Mouse (Mus musculus): Measurements from ENCODE around the gene Rnpepl1. TPM values are rescaled to one million over a fixed set of nuclear protein-coding genes. Genes with fewer than 3 reads are reported as not detected.
A peak's percentile ranks its signal among the peaks of the same experiment; 100 is the strongest.

The Rnpepl1 gene
- polyA plus RNA-seq, 1 experiment from 2014 or later: 15.6 TPM

- 0 out of 2 replicates have a peak, but pooled peaks have one; percentile 17 for ATAC-seq (ENCODE audit: insufficient read depth)
- Histone ChIP-seq H3K4me3 (replicated peaks) (no peak overlapping the region), H3K4me2 (no peak overlapping the region), H3K4me1 (replicated peaks) (peaks cover 14% of the 10 kb centered on the region), H3K9ac (no peak overlapping the region), H3K27me3 (no peaks in the 10 kb centered on the region), H3K9me3 (replicated peaks) (no peaks in the 10 kb centered on the region), H3K36me3 (replicated peaks) (peaks cover 49% of the 10 kb centered on the region), H3K27ac (replicated peaks) (no peak overlapping the region)
- 48% methylated on average over 7 of the region's 7 CpGs for WGBS (ENCODE audit: insufficient replicate concordance)
Measured at GRCm38 (mm10) chr1:92920474-92921200, 10.1 kb downstream of the Rnpepl1 start.

DNA sequence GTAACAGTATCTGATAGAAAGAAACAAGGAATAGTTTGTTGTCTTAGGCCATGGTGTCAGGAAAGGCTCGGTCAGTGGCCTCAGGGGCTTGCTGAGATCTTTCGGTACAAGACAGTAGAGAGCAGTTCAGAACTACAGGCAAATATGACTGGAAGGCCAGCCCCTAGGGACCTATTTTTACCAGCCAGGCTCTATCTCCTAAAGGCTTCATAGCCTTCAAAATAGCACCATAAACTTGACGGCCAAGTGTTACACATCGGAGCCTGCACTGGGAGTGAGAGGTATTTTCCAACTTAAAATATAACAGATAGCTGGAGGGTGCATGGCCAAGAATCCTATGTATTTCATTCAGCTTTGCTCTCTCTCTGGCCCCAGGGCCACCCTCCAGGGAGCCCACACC lies 10.9 kb downstream of the Rnpepl1 start:
- no peak overlapping the region for H3K4me3 ChIP-seq (replicated peaks)
- 68% methylated on average over 4 of the region's 4 CpGs for WGBS (ENCODE audit: insufficient replicate concordance)

GRCm38 (mm10) chr1:92930171-92930706 lies 19.7 kb downstream of the Rnpepl1 start:
- Histone ChIP-seq H3K4me3 (replicated peaks) (no peak overlapping the region), H3K9me3 (replicated peaks) (no peaks in the 10 kb centered on the region), H3K4me2 (no peak overlapping the region), H3K36me3 (replicated peaks) (no peaks in the 10 kb centered on the region), H3K27ac (replicated peaks) (no peak overlapping the region), H3K4me1 (replicated peaks) (peaks cover 22% of the 10 kb centered on the region), H3K27me3 (0 out of 2 replicates have a peak, but pooled peaks cover 4% of the 10 kb centered on the region), H3K9ac (no peak overlapping the region)
- 16% methylated on average over 1 of the region's 1 CpGs for WGBS (ENCODE audit: insufficient replicate concordance)
- ATAC-seq (ENCODE audit: insufficient read depth): no peak

More for the DNA sequence above, 10.9 kb downstream of the Rnpepl1 start:
- Histone ChIP-seq H3K36me3 (replicated peaks) (peaks cover 40% of the 10 kb centered on the region), H3K27me3 (no peaks in the 10 kb centered on the region), H3K27ac (replicated peaks) (no peak overlapping the region), H3K9ac (no peak overlapping the region), H3K9me3 (replicated peaks) (no peaks in the 10 kb centered on the region), H3K4me2 (no peak overlapping the region), H3K4me1 (replicated peaks) (peaks cover 14% of the 10 kb centered on the region)
- ATAC-seq (ENCODE audit: insufficient read depth): no peak

DNA sequence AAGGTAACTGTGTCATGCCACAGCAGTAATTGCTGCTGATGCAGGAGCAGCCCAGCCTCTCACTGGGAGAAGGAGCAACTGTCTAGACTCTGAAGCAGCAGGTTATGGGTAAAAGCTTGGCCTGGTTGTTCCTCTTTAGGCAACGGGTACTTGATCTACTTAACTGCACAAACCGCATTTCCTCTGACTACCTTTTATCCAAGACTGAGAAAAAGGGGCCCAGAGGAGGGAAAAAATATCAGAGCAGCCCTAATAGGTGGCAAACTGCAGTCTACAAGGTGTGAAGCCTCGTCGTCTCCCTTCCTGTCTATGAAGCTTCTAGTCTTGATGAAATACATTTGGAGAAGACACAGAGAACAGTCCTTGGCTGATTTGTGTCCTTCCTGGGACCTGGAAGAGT lies 23.0 kb downstream of the Rnpepl1 start:
- Histone ChIP-seq H3K36me3 (replicated peaks) (peaks cover 8% of the 10 kb centered on the region; the same call in 1 of the 2 replicates), H3K4me2 (peak overlapping the region; percentile 97), H3K4me1 (replicated peaks) (peaks cover 47% of the 10 kb centered on the region), H3K9ac (peak overlapping the region; percentile 57), H3K9me3 (replicated peaks) (no peaks in the 10 kb centered on the region), H3K27me3 (no peaks in the 10 kb centered on the region), H3K4me3 (replicated peaks) (peak overlapping the region; percentile 78), H3K27ac (replicated peaks) (peak overlapping the region; percentile 91)
- no peak for ATAC-seq (ENCODE audit: insufficient read depth)
- WGBS (ENCODE audit: insufficient replicate concordance): 57% methylated on average over 4 of the region's 4 CpGs

GRCm38 (mm10) chr1:92934182-92934827 lies 23.7 kb downstream of the Rnpepl1 start, which contains the start of gene Capn10:
Capn10 (plus strand) TSS chr1:92934376.
- Histone ChIP-seq H3K9me3 (replicated peaks) (no peaks in the 10 kb centered on the region), H3K9ac (peak within 1 kb of the TSS; percentile 72), H3K36me3 (replicated peaks) (peaks cover 12% of the 10 kb centered on the region; the same call in 1 of the 2 replicates), H3K4me3 (replicated peaks) (peak within 1 kb of the TSS; percentile 78), H3K4me1 (replicated peaks) (peaks cover 47% of the 10 kb centered on the region), H3K27ac (replicated peaks) (peak within 1 kb of the TSS; percentile 91), H3K4me2 (peak within 1 kb of the TSS; percentile 97), H3K27me3 (no peaks in the 10 kb centered on the region)
- peak; percentile 98 for ATAC-seq (ENCODE audit: insufficient read depth)
- under 1% methylated on average over 45 of the region's 45 CpGs for WGBS (ENCODE audit: insufficient replicate concordance)

DNA sequence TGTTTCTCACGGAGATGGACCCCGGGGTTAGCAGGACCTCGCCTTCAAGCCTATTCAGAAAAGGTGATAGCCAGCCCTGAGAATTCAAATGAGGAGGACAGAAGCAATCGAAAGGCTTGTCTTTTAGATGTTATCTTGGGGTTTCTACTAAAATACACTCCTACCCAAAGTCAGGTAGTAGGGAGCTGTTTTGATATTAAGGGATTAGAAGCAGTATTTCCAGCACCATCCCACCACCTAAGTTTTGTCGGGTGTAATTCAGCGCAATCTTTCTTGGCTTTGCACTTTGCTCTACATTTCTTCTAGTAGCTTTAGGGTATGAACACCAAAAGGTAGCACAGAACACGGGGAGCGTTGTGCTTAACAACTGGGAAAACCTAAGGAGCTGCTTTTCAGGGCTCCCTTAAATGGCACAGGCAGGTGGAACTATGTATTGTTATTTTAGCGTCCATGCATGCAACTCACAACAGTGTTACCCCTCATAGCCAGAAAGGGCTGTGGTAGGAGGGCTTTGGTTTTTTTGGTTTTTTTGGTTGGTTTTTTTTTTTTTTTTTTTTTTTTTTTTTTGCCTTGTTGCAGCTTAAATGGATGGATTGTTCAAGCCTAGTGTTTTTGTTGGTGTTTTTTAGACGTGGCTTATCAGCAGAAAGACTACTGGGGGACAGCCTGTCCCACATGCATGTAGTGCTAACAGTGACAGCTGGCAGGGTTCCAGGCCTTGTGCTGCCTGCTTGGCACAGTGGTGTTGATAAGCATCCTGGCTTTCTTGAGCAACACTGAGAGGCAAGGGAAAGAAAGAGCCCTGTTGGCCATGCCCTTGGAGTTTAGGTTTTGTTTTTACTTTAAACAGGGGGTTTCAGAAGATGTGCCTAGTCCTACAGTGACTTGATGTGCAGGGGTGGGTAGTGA lies 24.7 kb downstream of the Rnpepl1 start:
- peaks cover 47% of the 10 kb centered on the region for H3K4me1 ChIP-seq (replicated peaks)
- ATAC-seq (ENCODE audit: insufficient read depth): no peak; the same call in 1 of the 2 replicates
- 14% methylated on average over 10 of the region's 10 CpGs for WGBS (ENCODE audit: insufficient replicate concordance)

DNA sequence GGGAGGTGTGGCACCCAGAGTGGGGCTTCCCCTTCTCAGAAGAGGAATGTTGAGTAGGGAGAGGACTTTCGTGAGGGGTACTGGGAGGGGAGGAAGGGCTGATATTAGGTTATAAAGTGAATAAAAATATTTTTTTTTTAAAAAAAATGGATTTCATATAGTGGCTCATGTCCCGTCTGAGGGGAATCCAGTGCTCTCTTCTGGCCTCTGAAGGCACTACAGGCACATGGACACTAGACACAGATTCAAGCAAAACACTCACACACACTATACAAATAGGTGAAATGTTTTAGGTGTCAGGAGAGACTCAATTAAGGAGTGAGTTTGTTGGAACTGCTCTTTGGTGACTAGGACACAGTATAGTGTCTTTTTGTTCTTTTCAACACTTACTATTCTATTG lies 25.4 kb downstream of the Rnpepl1 start:
- Histone ChIP-seq H3K27ac (replicated peaks) (peak overlapping the region; percentile 91), H3K4me3 (replicated peaks) (peak overlapping the region; percentile 78)

More for the DNA sequence above, 24.7 kb downstream of the Rnpepl1 start:
- Histone ChIP-seq H3K9me3 (replicated peaks) (no peaks in the 10 kb centered on the region), H3K9ac (peak overlapping the region; percentile 72), H3K4me3 (replicated peaks) (peak overlapping the region; percentile 78), H3K4me2 (peak overlapping the region; percentile 97), H3K27me3 (no peaks in the 10 kb centered on the region), H3K27ac (replicated peaks) (peak overlapping the region; percentile 91), H3K36me3 (replicated peaks) (peaks cover 22% of the 10 kb centered on the region)

DNA sequence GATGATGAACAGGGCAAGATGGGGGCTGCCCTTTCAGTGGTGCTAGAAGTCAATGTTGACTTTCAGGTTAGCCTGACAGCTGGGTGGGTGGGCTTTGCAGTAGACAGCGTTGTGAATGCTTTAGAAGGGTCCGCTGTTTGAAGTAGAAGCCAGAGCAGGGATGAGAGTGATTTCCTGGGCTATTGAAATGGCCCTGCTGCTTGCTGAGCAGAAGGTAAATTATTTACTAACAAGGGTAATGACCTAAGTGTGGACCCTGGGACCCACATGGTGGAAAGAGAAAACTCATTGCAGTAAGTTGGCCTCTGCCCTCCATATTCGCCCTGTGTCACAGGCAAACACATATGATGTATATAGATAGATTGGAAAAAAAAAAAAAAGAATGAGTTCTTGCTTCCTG lies 25.9 kb downstream of the Rnpepl1 start:
- no peak overlapping the region for H3K4me3 ChIP-seq (replicated peaks)
- H3K36me3 ChIP-seq (replicated peaks): peaks cover 27% of the 10 kb centered on the region
- WGBS (ENCODE audit: insufficient replicate concordance): 68% methylated on average over 3 of the region's 3 CpGs
- peak overlapping the region; percentile 97 for H3K4me2 ChIP-seq
- no peak for ATAC-seq (ENCODE audit: insufficient read depth)
- H3K9ac ChIP-seq: no peak overlapping the region
- H3K9me3 ChIP-seq (replicated peaks): no peaks in the 10 kb centered on the region
- H3K27me3 ChIP-seq: no peaks in the 10 kb centered on the region
- peak overlapping the region; percentile 91 for H3K27ac ChIP-seq (replicated peaks)
- H3K4me1 ChIP-seq (replicated peaks): peaks cover 47% of the 10 kb centered on the region

More for the DNA sequence above, 25.4 kb downstream of the Rnpepl1 start:
- WGBS (ENCODE audit: insufficient replicate concordance): 44% methylated on average over 2 of the region's 2 CpGs
- Histone ChIP-seq H3K36me3 (replicated peaks) (peaks cover 25% of the 10 kb centered on the region), H3K9me3 (replicated peaks) (no peaks in the 10 kb centered on the region), H3K4me1 (replicated peaks) (peaks cover 47% of the 10 kb centered on the region), H3K9ac (peak overlapping the region; percentile 72; the same call in 1 of the 2 replicates), H3K27me3 (no peaks in the 10 kb centered on the region), H3K4me2 (peak overlapping the region; percentile 97)
- no peak for ATAC-seq (ENCODE audit: insufficient read depth)

GRCm38 (mm10) chr1:92937797-92938196 lies 27.2 kb downstream of the Rnpepl1 start:
- no peak overlapping the region for H3K9ac ChIP-seq
- H3K4me1 ChIP-seq (replicated peaks): peaks cover 47% of the 10 kb centered on the region
- no peaks in the 10 kb centered on the region for H3K27me3 ChIP-seq
- no peak overlapping the region for H3K4me2 ChIP-seq
- H3K4me3 ChIP-seq (replicated peaks): no peak overlapping the region
- no peak overlapping the region for H3K27ac ChIP-seq (replicated peaks)
- peaks cover 37% of the 10 kb centered on the region for H3K36me3 ChIP-seq (replicated peaks)
- 57% methylated on average over 3 of the region's 3 CpGs for WGBS (ENCODE audit: insufficient replicate concordance)
- ATAC-seq (ENCODE audit: insufficient read depth): no peak
- H3K9me3 ChIP-seq (replicated peaks): no peaks in the 10 kb centered on the region

DNA sequence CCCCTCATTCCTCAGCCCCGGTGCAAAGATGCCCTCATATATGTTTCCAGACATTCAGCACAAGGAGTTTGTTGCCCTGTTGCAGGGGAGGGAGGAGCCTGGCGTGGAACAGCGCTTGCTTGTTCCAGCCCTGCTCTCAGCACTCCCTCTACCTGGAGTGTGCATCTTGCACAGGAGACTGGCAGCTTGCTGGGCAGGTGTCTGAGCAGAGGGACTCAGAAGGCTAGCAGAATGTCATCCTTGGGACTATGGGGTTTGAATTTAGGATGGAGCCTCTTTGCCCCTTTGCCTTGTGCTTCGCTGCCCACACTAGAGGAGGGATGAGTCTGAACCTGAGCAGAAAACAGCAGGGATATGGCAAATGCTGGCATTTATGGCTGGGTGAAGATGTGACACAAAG lies 29.2 kb downstream of the Rnpepl1 start:
- Histone ChIP-seq H3K36me3 (replicated peaks) (peaks cover 42% of the 10 kb centered on the region), H3K4me3 (replicated peaks) (no peak overlapping the region), H3K9ac (no peak overlapping the region), H3K9me3 (replicated peaks) (no peaks in the 10 kb centered on the region), H3K27ac (replicated peaks) (no peak overlapping the region), H3K27me3 (no peaks in the 10 kb centered on the region), H3K4me2 (no peak overlapping the region), H3K4me1 (replicated peaks) (peaks cover 30% of the 10 kb centered on the region)
- 81% methylated on average over 4 of the region's 4 CpGs for WGBS (ENCODE audit: insufficient replicate concordance)
- ATAC-seq (ENCODE audit: insufficient read depth): no peak

Data from liver, embryonic 15.5 days (tissue).